Mouse (Mus musculus) liver, embryonic 15.5 days (tissue): ENCODE results near the gene Glrp1. TPM values are rescaled to one million over a fixed set of nuclear protein-coding genes. Genes with fewer than 3 reads are reported as not detected.
A peak's percentile ranks its signal among the peaks of the same experiment; 100 is the strongest.

ENCODE experiments used
- ATAC-seq: fragments of 200-750 bp; cut with Nextera tagmentation; 2 replicates; pipeline ENCODE4 v1.8.0; 2017; ENCODE audit warnings: moderate number of reproducible peaks, mild to moderate bottlenecking, moderate library complexity; ENCODE audit not compliant: insufficient read depth
- H3K27ac ChIP-seq: fragments of 300-500 bp; sonication (generic); replicated peaks from 2 replicates; pipeline ENCODE4 v1.5.1; 2015; ENCODE audit warnings: mild to moderate bottlenecking, inconsistent platforms
- H3K27me3 ChIP-seq: fragments of 300-500 bp; sonication (generic); 2 replicates; pipeline ENCODE4 v1.6.1; 2015; ENCODE audit warnings: mild to moderate bottlenecking, inconsistent platforms
- H3K36me3 ChIP-seq: fragments of 300-500 bp; sonication (generic); replicated peaks from 2 replicates; pipeline ENCODE4 v1.6.1; 2015; ENCODE audit warnings: moderate library complexity, mild to moderate bottlenecking, inconsistent platforms
- H3K4me1 ChIP-seq: fragments of 300-500 bp; sonication (generic); replicated peaks from 2 replicates; pipeline ENCODE4 v1.6.1; 2015; ENCODE audit warnings: inconsistent platforms
- H3K4me2 ChIP-seq: fragments of 300-500 bp; sonication (generic); 2 replicates; pipeline ENCODE4 v1.6.1; 2015; ENCODE audit warnings: moderate library complexity, mild to moderate bottlenecking, inconsistent platforms
- H3K4me3 ChIP-seq: fragments of 300-500 bp; sonication (generic); replicated peaks from 2 replicates; pipeline ENCODE4 v1.5.1; 2015; ENCODE audit warnings: mild to moderate bottlenecking, inconsistent platforms
- H3K9ac ChIP-seq: fragments of 300-500 bp; sonication (generic); 2 replicates; pipeline ENCODE4 v1.6.1; 2015; ENCODE audit warnings: moderate library complexity, mild to moderate bottlenecking, inconsistent platforms
- H3K9me3 ChIP-seq: fragments of 300-500 bp; sonication (generic); replicated peaks from 2 replicates; pipeline ENCODE4 v1.6.1; 2016; ENCODE audit warnings: inconsistent platforms
- WGBS: fragments of 180-500 bp; shearing (Covaris S2); methylation state at CpG from one replicate; pipeline ENCODE4 v1.1.7; 2015; ENCODE audit warnings: mixed read lengths; ENCODE audit not compliant: insufficient replicate concordance; 5-methylcytosine and 5-hydroxymethylcytosine counted together
- polyA plus RNA-seq: library from polyadenylated mRNA; unstranded; fragments of >200 nt; fragmentation: Nextera tagmentation; extraction: Ambion mirVana; gene quantifications from 2 replicates; pipeline ENCODE4 v1.2.1, GENCODE M21; 2015

Glrp1 gene
- polyA plus RNA-seq: 0.06 and 0.09 TPM in 2 replicates

DNA sequence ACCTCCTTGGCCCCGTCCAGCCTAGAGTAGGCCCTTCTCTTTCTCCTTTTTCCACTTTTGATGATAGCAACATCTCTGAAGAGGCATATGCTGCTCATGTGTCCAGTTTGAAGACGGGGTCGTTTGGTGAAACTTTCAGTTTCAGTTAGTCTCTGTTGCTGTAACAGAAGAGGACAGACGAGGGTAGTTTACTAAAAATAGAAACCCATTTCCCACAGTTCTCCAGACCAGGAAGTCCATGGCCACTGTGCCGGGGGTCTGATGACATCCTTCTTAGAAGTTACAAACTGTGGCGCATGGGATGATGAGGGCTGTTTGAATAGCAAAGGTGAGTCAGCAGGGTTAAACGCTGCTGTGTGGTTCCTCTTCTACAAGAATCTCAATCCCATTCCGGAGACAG lies at the start of gene Glrp1:
Glrp1 (minus strand) TSS at position 278 of the 400 bp plus-strand sequence.
- Histone ChIP-seq H3K4me2 (peak within 1 kb of the TSS; percentile 31), H3K36me3 (no peaks in the 10 kb centered on the region), H3K4me1 (peaks cover 19% of the 10 kb centered on the region), H3K4me3 (no peak within 1 kb of the TSS), H3K9ac (no peak within 1 kb of the TSS), H3K27ac (0 out of 2 replicates have a peak within 1 kb of the TSS, but pooled peaks have one; percentile 4), H3K27me3 (no peaks in the 10 kb centered on the region), H3K9me3 (no peaks in the 10 kb centered on the region)
- no peak for ATAC-seq
- WGBS: 28% methylated on average over 8 of the region's 8 CpGs

GRCm38 (mm10) chr1:88559258-88559657 lies 49.4 kb upstream of the Glrp1 start:
- H3K9me3 ChIP-seq: no peaks in the 10 kb centered on the region
- no peaks in the 10 kb centered on the region; the same call in none of the 2 replicates for H3K4me1 ChIP-seq
- no peak for ATAC-seq
- WGBS: 33% methylated on average over 7 of the region's 7 CpGs
- H3K36me3 ChIP-seq: no peaks in the 10 kb centered on the region
- no peak overlapping the region for H3K27ac ChIP-seq
- H3K9ac ChIP-seq: no peak overlapping the region
- no peaks in the 10 kb centered on the region; the same call in 1 of the 2 replicates for H3K27me3 ChIP-seq
- H3K4me3 ChIP-seq: no peak overlapping the region
- H3K4me2 ChIP-seq: no peak overlapping the region

DNA sequence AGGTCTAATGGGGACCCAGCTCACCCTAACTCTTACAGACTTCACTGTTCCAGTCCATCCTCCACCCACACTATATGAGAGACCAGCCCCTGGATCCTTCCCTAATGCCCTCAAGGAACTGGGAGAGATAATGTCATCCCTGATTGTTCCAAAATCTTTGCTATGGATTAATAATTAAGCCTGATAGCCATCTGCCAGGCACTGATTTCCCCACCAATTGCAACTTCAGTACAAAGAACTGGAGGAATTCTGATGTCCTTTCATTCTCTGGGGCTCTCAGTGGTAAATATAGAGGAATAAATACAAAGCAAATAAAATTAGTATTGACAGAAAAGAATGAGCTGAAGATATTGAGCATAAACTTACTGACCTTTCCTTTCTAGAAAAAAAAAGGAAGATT lies 48.9 kb upstream of the Glrp1 start:
- no peak for ATAC-seq
- Histone ChIP-seq H3K4me3 (no peak overlapping the region), H3K36me3 (no peaks in the 10 kb centered on the region), H3K27me3 (no peaks in the 10 kb centered on the region; the same call in 1 of the 2 replicates), H3K4me1 (peaks cover 2% of the 10 kb centered on the region), H3K27ac (no peak overlapping the region), H3K4me2 (no peak overlapping the region), H3K9me3 (no peaks in the 10 kb centered on the region), H3K9ac (no peak overlapping the region)

DNA sequence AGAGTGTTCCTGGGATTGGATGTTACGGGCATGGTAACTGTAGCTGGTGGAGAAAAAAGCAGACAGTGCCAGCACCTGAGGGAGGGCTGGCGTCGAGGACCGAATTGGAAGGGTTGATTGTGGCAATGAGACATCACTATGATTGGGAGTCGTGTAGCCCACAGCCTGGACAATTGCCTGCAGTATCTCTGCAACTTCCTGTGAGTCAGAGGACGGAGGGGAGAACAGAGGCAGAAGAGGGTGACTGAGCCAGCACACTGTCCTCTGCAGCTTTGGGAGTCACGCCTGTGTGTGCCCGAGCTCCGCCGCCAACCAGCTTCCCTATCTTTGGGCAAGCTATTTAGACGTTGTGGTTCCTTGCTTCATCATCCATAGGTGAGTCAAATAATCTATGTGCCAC lies 46.5 kb upstream of the Glrp1 start:
- H3K27ac ChIP-seq: no peak overlapping the region
- whole genome bisulfite sequencing: 63% methylated on average over 11 of the region's 11 CpGs

DNA sequence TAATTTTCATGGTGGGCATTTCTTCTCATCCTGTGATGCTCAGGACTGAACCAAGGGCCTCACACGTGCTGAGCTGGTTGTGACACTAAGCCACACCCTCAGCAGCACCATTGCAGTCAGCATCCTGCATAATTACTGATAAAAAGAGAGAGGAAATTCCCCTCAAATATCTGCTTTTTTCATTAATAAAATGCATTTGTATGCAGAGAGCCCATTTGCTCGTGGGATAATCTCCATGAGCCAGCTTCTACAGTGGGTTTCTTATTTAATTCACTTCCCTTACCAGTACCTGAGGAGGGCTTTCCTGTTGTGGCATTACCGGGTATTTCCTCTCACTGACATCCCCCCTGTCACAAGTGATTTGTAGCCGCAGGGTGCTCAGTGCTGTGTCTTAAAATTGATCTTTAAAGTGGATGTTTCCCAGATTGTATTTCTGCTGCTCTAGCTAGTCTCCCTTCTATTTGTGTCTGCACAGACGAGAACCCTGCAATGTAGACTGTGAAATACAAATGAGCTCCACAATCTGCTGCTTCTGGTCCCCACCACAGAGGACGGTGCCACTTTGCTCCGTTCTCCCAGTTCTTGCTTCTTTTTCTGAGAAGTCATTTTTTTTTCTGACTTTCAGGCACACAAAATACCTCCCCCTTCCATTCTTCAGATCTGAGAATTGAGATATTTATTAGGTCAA lies 43.8 kb upstream of the Glrp1 start:
- WGBS: 11% methylated on average over 7 of the region's 7 CpGs
- Histone ChIP-seq H3K4me3 (no peak overlapping the region), H3K4me1 (peaks cover 20% of the 10 kb centered on the region), H3K27me3 (no peaks in the 10 kb centered on the region), H3K9ac (no peak overlapping the region), H3K9me3 (no peaks in the 10 kb centered on the region), H3K36me3 (no peaks in the 10 kb centered on the region), H3K27ac (no peak overlapping the region), H3K4me2 (no peak overlapping the region)
- no peak for ATAC-seq

More for the DNA sequence above, 46.5 kb upstream of the Glrp1 start:
- Histone ChIP-seq H3K36me3 (no peaks in the 10 kb centered on the region), H3K4me3 (no peak overlapping the region), H3K9me3 (no peaks in the 10 kb centered on the region), H3K9ac (no peak overlapping the region), H3K4me2 (no peak overlapping the region), H3K27me3 (no peaks in the 10 kb centered on the region; the same call in 1 of the 2 replicates), H3K4me1 (peaks cover 11% of the 10 kb centered on the region)
- ATAC-seq: no peak

DNA sequence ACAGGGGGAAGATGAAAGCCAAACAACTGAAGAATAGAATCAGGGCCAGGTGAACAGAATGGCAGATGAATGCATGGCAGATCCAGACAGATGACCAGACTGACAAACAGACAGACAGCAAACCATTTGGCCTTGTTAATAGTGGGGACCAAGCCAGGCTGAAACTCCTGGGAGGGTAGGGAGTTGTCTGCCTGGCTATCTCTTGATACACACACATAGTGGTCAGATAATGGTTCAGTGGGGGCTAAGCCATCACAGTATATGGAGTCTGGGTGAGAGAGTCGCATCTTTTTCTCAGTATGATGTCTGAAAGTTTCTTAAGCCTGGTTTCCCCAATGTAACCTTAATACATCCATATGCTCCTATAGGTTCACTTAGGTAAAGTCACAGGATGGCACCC lies 39.4 kb upstream of the Glrp1 start:
- peak; percentile 54; the same call in 1 of the 2 replicates for ATAC-seq
- Histone ChIP-seq H3K27ac (no peak overlapping the region; the same call in 1 of the 2 replicates), H3K27me3 (no peaks in the 10 kb centered on the region), H3K36me3 (no peaks in the 10 kb centered on the region), H3K4me1 (peaks cover 20% of the 10 kb centered on the region), H3K4me2 (no peak overlapping the region), H3K9me3 (no peaks in the 10 kb centered on the region), H3K4me3 (no peak overlapping the region), H3K9ac (no peak overlapping the region)
- 50% methylated on average over 1 of the region's 1 CpGs for WGBS

DNA sequence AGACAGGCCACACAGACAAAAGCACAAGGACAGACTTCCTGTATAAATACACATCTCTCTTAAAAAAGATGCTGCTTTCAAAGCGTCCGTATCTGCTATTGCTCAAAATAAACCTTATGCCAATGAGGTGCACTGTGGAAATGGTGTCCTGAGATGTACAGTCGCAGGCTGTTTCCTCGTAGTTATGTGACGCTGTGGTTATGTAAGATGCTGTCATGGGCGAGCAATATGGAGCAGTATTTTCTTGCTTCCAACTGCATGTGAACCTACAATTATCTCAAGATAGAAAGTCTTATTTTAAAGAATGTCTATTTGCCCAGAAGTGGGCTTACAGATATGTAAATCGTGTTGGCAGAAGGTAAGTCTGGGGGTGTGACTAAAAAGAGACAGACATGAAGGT lies 37.3 kb upstream of the Glrp1 start:
- no peak for ATAC-seq
- no peak overlapping the region for H3K4me3 ChIP-seq
- H3K27me3 ChIP-seq: no peaks in the 10 kb centered on the region
- H3K4me2 ChIP-seq: no peak overlapping the region
- H3K36me3 ChIP-seq: no peaks in the 10 kb centered on the region
- no peak overlapping the region for H3K27ac ChIP-seq
- 65% methylated on average over 7 of the region's 7 CpGs for WGBS
- peaks cover 9% of the 10 kb centered on the region for H3K4me1 ChIP-seq
- H3K9me3 ChIP-seq: no peaks in the 10 kb centered on the region
- H3K9ac ChIP-seq: no peak overlapping the region

GRCm38 (mm10) chr1:88543608-88544007 lies 33.7 kb upstream of the Glrp1 start:
- H3K4me3 ChIP-seq: no peak overlapping the region
- H3K9ac ChIP-seq: no peak overlapping the region
- no peaks in the 10 kb centered on the region for H3K27me3 ChIP-seq
- no peak for ATAC-seq
- no peak overlapping the region for H3K27ac ChIP-seq
- no peaks in the 10 kb centered on the region for H3K9me3 ChIP-seq
- H3K4me1 ChIP-seq: no peaks in the 10 kb centered on the region; the same call in 1 of the 2 replicates
- no peak overlapping the region for H3K4me2 ChIP-seq
- H3K36me3 ChIP-seq: no peaks in the 10 kb centered on the region
- 46% methylated on average over 4 of the region's 4 CpGs for WGBS

- 59% methylated on average over 3 of the region's 3 CpGs for WGBS
- Histone ChIP-seq H3K27me3 (no peaks in the 10 kb centered on the region), H3K36me3 (no peaks in the 10 kb centered on the region), H3K9ac (no peak overlapping the region), H3K4me3 (no peak overlapping the region), H3K27ac (no peak overlapping the region), H3K4me2 (no peak overlapping the region), H3K9me3 (no peaks in the 10 kb centered on the region), H3K4me1 (peaks cover 8% of the 10 kb centered on the region)
- ATAC-seq: no peak
These were observed 30.0 kb upstream of the Glrp1 start for GRCm38 (mm10) chr1:88539823-88540222.

DNA sequence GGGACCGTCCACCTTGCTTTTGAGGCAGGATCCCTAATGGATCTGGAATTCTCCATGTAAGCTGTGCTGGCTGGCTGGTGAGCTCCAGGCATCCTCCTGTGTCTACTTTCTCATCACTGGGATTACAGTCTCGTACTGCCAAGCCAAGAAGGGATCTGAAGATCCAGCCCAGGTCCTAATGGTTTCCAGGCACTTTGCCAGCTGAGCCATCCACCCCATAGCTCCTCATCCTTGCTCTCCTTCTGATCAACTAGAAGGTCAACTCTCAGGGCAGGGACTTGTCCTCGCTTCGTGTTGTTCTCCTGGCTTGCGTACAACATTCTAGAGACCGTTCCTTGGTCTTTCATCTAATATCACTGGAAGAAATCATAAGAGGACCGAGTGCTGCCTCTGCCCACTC lies 29.4 kb upstream of the Glrp1 start:
- H3K27me3 ChIP-seq: no peaks in the 10 kb centered on the region
- H3K27ac ChIP-seq: no peak overlapping the region
- H3K4me1 ChIP-seq: peaks cover 8% of the 10 kb centered on the region
- H3K4me2 ChIP-seq: no peak overlapping the region
- 67% methylated on average over 7 of the region's 7 CpGs for WGBS
- no peak overlapping the region for H3K4me3 ChIP-seq
- no peak for ATAC-seq
- H3K36me3 ChIP-seq: no peaks in the 10 kb centered on the region
- no peaks in the 10 kb centered on the region for H3K9me3 ChIP-seq
- no peak overlapping the region for H3K9ac ChIP-seq

GRCm38 (mm10) chr1:88536308-88536707 lies 26.4 kb upstream of the Glrp1 start:
- 21% methylated on average over 1 of the region's 1 CpGs for WGBS
- ATAC-seq: no peak

DNA sequence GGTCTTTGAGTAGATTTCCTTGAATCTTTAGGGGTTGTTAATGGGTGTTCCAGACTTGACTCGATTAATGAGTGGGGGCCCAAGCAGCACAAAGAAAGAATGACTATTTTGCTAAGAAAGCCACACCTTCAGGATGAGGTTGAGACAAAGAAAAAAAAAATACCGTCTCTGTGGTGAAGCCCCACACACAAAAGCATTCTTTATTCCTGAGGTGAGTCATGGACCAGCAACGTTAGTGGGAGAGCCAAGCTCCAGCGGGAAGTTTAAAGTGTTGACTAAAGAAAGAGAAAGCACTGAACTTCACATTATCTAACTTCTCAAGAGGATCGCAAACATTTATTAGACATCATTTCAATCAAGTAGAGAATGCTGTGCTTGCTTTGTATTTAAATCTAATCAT lies 24.2 kb upstream of the Glrp1 start:
- H3K4me3 ChIP-seq: no peak overlapping the region
- H3K36me3 ChIP-seq: no peaks in the 10 kb centered on the region
- 49% methylated on average over 5 of the region's 5 CpGs for WGBS
- no peak overlapping the region for H3K4me2 ChIP-seq
- H3K4me1 ChIP-seq: peaks cover 8% of the 10 kb centered on the region
- no peak for ATAC-seq
- H3K9me3 ChIP-seq: no peaks in the 10 kb centered on the region
- no peak overlapping the region for H3K9ac ChIP-seq
- H3K27me3 ChIP-seq: peaks cover 2% of the 10 kb centered on the region; the same call in 1 of the 2 replicates
- H3K27ac ChIP-seq: no peak overlapping the region

More at GRCm38 (mm10) chr1:88536308-88536707, 26.4 kb upstream of the Glrp1 start:
- H3K4me2 ChIP-seq: no peak overlapping the region
- no peak overlapping the region for H3K27ac ChIP-seq
- H3K9me3 ChIP-seq: no peaks in the 10 kb centered on the region
- peaks cover 8% of the 10 kb centered on the region for H3K4me1 ChIP-seq
- no peaks in the 10 kb centered on the region; the same call in 1 of the 2 replicates for H3K27me3 ChIP-seq
- no peak overlapping the region for H3K4me3 ChIP-seq
- H3K36me3 ChIP-seq: no peaks in the 10 kb centered on the region
- H3K9ac ChIP-seq: no peak overlapping the region
